Mouse (Mus musculus): Measurements from ENCODE around the gene Ptpn3.

Ptpn3 gene

GRCm38 (mm10) chr4:57301410-57302313, at the start of gene Ptpn3:
Gene Ptpn3 (minus strand): TSS chr4:57301837.
- peak; percentile 86 for DNase-seq (ENCODE audit: extremely low read depth, low read depth)

DNA sequence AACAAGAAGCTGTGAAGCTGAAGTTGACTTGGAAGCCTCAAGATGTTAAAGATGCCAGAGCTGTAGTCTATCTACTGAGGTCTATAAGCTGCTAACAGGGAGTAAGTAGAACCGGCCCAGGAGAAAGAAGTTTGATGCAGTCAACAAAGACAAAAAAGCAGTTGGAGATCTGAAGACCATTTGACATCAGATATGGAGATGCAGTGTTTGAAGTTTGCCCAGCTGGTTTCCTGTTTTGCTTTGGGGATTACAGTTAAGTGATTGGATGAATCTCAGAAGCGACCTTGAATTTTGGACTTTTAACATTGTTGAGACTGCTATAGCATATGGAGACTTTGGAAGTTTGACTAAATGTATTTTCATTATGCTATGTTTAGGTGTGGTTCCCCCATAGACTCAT, 48.9 kb upstream of the Ptpn3 start:
- no peak for DNase-seq (ENCODE audit: extremely low read depth, low read depth)

DNA sequence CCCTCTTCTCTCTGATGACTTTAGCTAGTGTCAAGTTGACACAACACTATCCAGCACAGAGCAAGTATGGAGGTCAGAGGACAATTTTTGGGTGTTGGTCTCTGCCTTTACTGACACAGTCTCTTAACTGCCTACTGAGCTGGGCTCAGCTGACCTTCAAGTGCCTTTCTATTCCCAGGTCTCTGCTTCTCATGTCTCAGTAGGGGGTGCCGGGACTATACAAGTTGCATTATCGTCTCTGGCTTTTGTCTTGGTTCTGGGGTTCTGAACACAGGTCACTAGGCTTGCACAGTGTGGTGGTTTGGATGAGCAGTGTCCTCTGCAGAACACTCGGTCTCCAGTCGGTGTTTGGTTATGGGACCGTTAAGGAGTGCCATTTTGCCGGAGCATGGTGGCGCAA, 42.4 kb upstream of the Ptpn3 start:
- DNase-seq (ENCODE audit: extremely low read depth, low read depth): no peak

- no peak for DNase-seq (ENCODE audit: extremely low read depth, low read depth)
Measured at GRCm38 (mm10) chr4:57338923-57339322, 37.3 kb upstream of the Ptpn3 start.

DNA sequence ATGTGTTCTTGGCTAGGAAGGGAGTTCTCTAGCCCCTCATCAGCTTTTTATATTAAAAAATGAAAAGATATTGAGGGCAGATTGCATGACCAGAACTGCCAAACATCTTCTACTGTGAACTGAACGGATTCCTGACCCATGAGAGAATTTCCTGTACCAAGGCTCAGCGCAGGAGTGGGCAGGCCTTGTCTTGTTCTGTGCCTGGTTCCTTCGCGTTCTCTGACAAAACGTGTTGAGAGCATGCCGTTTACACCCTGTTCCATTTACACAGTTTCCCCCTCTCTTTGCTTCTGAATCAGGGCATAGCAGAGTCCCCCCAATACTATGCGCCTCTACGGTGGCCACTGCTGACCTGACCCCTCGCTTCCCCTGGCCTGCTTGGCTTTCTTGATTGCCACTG, 36.4 kb upstream of the Ptpn3 start:
- no peak for DNase-seq (ENCODE audit: extremely low read depth, low read depth)

DNA sequence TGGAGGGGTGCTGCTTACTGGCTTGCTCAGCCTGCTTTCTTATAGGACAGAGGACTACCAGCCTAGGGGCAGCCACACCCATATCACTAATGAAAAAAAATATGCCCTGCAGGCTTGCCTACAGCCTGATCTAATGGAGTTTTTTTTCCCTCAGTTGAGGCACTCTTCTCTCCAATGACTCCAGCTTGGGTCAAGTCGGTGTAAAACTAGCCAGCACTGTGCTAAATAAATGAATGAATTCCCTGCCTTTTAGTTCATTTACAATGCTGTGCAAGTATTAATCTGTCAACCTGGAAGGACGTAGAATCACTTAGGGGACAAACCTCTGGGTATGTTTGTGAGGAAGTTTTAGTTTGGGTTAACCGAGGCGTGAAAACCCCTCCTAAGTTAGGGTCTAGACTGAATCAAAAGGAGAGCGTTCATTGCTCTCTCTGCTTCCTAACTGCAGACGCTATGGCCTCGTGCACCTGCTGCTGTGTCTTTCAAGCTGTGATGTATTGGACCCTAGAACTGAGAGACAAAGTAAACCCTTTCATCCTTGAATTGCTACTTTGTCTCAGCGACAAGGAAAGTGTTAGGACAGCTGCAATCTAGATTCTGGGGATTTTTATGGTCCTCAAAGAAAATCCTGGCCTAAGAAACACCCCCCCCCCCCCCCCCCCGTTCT, 33.5 kb upstream of the Ptpn3 start:
- DNase-seq (ENCODE audit: extremely low read depth, low read depth): no peak

DNA sequence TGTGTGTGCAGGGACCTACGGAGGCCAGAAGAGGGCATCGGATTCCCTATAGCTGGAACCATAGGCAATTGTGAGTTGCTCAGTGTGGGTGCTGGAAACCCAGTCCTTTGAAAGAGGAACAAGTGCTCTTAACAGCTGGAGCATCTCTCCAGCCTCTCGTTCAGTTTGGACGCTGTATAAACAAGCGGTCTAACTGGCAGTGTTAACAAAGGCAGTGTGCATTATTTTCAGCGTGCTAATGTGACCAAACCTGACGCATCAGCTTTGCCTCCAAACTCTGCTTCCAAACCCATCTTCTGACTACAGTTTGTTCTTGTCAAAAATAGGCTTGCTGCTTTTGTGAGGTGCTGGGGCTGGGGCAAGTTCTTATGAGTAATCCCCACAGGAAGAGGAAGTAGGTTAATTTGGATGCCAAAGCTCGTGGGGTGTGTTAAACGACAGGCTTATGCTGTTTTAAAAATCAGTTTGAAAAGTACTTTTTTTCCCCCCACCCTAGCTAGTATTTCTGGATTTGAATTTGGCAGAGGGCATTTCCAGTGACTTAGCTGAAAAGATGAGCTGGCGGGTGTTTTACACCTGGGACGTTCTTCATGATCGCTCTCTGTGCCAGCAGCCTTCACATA, 32.4 kb upstream of the Ptpn3 start:
- no peak for DNase-seq (ENCODE audit: extremely low read depth, low read depth)

DNA sequence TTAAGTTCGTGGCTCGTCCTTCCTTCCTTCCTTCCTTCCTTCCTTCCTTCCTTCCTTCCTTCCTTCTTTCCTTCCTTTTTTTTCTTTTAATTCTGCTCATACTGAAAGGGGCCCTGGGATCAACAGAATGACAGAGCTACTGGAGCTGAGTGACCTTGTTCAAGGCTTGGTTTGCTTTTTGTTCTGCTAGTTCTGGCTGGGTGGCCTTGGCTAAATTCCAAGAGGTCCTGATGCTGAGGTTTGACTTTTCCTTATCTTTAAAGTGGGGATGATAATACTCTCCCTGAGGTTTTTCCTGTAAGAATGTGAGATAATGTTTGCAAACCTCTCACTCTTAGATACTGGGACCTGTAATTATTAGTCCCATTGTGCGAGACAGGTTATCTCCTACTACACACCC, 30.9 kb upstream of the Ptpn3 start:
- DNase-seq (ENCODE audit: extremely low read depth, low read depth): no peak

GRCm38 (mm10) chr4:57320606-57321327, 19.1 kb upstream of the Ptpn3 start:
- no peak for DNase-seq (ENCODE audit: extremely low read depth, low read depth)

DNA sequence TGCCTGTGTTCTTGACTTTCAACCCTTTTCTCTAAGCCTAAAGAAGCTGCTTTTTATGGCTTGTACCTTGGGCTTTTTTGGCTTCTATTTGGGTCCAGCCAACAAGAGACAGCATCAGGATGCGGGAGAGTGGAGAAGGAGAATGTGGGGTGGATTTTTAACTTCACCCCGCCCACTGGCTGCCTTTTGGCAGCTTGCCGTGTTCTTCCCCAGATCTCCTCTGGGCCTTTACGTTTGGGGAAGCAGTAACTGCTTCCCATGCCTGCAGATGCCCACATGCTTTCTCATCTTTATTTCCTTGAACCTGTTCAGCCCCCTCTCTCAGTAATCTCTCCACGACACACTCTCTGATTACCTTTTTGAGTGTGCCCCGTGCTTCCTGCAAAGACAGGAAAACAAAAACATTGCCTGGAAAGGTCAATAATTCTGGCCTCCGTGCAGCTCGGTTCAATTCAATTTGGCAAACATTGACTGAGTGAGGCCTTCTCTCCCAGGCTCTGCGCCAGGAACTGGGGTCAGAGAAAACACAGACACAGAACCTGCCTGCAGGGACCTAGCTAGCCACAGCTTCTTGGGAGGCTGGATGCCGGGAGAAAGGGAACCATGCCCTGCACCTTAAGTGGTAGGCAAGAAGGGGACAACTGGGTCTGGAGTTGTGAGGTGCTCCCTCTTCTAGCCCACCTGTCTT, 17.0 kb upstream of the Ptpn3 start:
- no peak for DNase-seq (ENCODE audit: extremely low read depth, low read depth)

DNA sequence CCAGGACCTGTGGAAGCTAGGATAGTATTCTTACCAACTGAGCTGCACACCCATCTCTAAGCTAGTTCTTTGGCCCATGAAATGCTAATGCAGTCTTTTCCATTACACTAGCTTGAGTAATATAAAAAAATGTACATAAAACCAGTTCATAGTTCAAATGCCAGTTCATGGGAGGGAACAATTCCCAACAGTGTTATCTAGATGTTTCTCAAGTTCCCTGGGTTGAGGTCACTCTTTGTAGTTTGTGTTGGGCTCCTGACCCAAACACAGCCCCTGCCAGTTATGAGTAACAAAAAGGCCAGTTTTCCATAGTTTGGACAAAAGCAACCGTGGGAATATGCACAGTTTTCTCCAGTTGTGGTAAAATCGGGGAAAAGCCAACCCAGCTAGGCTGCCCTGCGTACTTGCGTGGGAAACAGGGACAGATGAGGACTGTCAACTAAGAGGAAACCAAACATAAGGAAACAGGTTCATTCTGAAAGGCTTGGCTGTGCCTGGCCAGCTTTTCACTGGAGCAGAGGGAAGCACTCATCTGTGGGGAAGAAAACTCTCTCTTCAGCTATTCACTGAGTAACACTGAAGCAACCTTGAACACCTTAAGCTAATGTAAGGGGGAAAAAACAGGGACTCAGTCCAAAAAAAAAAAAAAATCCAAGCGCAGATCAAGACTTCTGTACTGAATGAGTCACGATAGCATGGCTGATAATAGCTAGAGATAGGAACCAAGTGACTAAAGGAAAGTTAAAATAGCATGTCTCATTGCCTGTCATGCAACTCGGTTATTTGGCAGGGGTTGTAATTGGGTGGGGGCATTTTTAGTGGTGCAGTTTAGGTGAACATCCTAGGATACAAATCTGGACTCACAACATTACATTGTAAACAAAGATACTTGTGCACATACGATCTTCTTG, 10.9 kb upstream of the Ptpn3 start:
- no peak for DNase-seq (ENCODE audit: extremely low read depth, low read depth)

GRCm38 (mm10) chr4:57311750-57312149, 10.1 kb upstream of the Ptpn3 start:
- no peak for DNase-seq (ENCODE audit: extremely low read depth, low read depth)

- no peak for DNase-seq (ENCODE audit: extremely low read depth, low read depth)
Measured at GRCm38 (mm10) chr4:57308214-57309000, 6.8 kb upstream of the Ptpn3 start.

DNA sequence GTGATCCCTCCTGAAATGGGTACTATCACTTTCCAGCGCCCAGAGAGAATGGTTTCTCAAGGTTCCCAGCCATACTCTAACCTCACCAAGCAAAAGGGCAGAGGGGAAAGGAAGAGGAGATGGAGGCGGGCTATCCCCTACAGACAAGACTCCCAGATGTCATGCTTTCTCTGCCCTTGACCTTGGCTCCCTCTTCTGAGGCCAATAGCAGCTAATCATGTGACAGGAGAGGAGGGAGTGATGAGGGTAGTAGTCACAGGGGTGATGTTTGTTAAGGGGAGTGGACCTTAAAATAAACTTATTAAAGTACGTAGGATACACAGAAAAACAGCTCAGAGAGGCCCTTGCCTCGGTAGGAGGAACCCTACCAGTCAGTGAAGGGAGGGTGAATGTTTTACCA, 6.1 kb upstream of the Ptpn3 start:
- DNase-seq (ENCODE audit: extremely low read depth, low read depth): no peak

GRCm38 (mm10) chr4:57306260-57306659, 4.6 kb upstream of the Ptpn3 start:
- peak; percentile 73 for DNase-seq (ENCODE audit: extremely low read depth, low read depth)

DNA sequence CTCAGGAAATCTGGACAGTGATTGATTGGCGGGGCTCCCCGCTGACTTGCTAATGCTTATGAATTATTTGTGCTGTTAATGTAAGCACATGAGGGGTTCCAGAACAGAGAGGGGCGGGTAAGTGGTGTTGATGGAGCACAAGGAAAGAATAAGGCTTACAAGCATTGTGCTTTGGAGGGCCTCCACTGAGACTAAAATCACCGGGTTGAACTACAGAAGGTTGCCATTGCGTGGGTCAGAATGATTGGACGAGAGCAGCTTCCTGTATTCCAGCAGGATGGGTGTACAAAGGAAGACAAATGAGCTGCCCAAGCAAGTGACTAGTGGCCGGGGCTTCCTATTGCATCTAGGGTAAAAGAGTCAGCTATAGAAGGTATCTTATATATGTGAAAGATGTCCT, 4.0 kb upstream of the Ptpn3 start:
- DNase-seq (ENCODE audit: extremely low read depth, low read depth): no peak

DNA sequence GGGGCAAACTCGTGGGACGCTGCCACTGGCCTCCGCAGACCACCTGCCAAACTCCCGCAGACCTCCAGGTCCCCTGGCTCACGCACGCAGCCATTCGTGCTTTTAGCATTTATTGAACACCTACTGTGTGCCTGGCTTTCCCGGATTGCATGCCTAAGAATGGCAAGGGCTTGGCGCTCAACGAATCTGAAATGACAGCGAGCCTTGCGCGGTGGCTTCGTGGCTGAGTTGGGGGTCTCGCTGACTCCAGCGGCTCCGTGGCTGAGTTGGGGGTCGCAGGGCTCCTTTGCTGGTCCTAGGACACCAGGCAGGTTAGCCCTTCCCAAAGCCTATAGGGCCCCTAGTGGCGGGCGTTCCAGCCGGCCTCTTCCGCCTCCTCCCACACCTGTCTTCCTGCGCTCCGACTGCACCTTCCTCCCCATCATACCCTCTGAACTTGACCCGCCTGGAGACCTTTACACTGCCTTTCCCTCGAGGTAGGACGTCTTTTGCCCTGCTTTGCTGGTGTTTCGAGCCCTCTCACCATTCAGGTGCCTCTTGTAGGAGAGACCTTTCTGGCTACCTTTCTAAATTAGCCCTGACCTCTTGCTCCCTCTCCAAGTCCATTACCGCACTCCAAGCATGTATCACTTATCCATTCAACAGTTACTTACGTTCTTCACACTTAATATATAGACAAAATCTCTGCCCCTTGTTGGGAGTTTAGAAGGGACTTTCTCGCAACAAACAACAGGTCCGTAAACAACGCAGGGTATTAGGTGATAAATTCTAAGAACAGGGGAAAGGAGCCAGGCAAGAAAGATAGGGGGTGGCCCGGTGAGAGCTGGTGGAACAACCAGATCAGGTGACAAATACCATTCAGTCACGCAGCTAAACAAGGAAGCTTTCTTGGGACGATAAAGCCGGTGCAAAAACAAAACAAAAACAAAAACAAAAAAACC, 898 bp downstream of the Ptpn3 start:
- no peak for DNase-seq (ENCODE audit: extremely low read depth, low read depth)
